Mouse (Mus musculus) hindbrain, embryonic 10.5 days (tissue): ENCODE measurements at regions not wholly inside any gene's neighbourhood (a gene's known extent, or its start where the extent isn't known, plus 50 kb on each side); places are given as distances from the start of the nearest gene placed in this dataset.

Experiments used
- DNase-seq: peaks from one replicate; pipeline ENCODE4 v3.0.0-alpha.2; 2017; ENCODE audit warnings: low spot score
- H3K27ac ChIP-seq: fragments of 300-500 bp; sonication (generic); 2 replicates; pipeline ENCODE4 v1.5.1; 2016; ENCODE audit warnings: mild to moderate bottlenecking, moderate library complexity
- H3K27me3 ChIP-seq: fragments of 300-500 bp; sonication (generic); 2 replicates; pipeline ENCODE4 v1.6.1; 2016; ENCODE audit warnings: mild to moderate bottlenecking; ENCODE audit not compliant: poor library complexity, insufficient read depth, severe bottlenecking
- H3K36me3 ChIP-seq: fragments of 300-500 bp; sonication (generic); 2 replicates; pipeline ENCODE4 v1.6.1; 2016; ENCODE audit warnings: mild to moderate bottlenecking, moderate library complexity
- H3K4me1 ChIP-seq: fragments of 300-500 bp; sonication (generic); replicated peaks from 2 replicates; pipeline ENCODE4 v1.6.1; 2016; ENCODE audit warnings: mild to moderate bottlenecking
- H3K4me3 ChIP-seq: fragments of 300-500 bp; sonication (generic); 2 replicates; pipeline ENCODE4 v1.5.1; 2016; ENCODE audit warnings: mild to moderate bottlenecking, moderate library complexity
- H3K9me3 ChIP-seq: fragments of 300-500 bp; sonication (generic); 2 replicates; pipeline ENCODE4 v1.6.1; 2016; ENCODE audit warnings: mild to moderate bottlenecking, moderate library complexity
- WGBS: fragments of 180-500 bp; shearing (Covaris S2); methylation state at CpG from one replicate; pipeline ENCODE4 v1.1.7; 2016; 5-methylcytosine and 5-hydroxymethylcytosine counted together

GRCm38 (mm10) chr15:27232804-27233203, 233.7 kb upstream of the Ank start:
- Histone ChIP-seq H3K27ac (no peak overlapping the region), H3K4me3 (no peak overlapping the region), H3K36me3 (no peaks in the 10 kb centered on the region), H3K27me3 (no peaks in the 10 kb centered on the region), H3K4me1 (no peaks in the 10 kb centered on the region), H3K9me3 (no peaks in the 10 kb centered on the region)
- no peak for DNase-seq
- 86% methylated on average over 5 of the region's 5 CpGs for WGBS

- no peak overlapping the region for H3K27ac ChIP-seq
- no peak overlapping the region for H3K4me3 ChIP-seq
- H3K27me3 ChIP-seq, result no peaks in the 10 kb centered on the region
- peak; percentile 68 for DNase-seq
- no peaks in the 10 kb centered on the region for H3K36me3 ChIP-seq
- no peaks in the 10 kb centered on the region for H3K9me3 ChIP-seq
- no peaks in the 10 kb centered on the region for H3K4me1 ChIP-seq
- WGBS, result 24% methylated on average over 4 of the region's 4 CpGs
These were observed 231.7 kb upstream of the Ank start for GRCm38 (mm10) chr15:27234770-27235169.

- no peak for DNase-seq
- Histone ChIP-seq H3K9me3 (no peaks in the 10 kb centered on the region), H3K4me3 (no peak overlapping the region), H3K27ac (no peak overlapping the region), H3K27me3 (no peaks in the 10 kb centered on the region), H3K4me1 (no peaks in the 10 kb centered on the region), H3K36me3 (no peaks in the 10 kb centered on the region)
- WGBS, result 100% methylated on average over 1 of the region's 1 CpGs
These were observed 228.2 kb upstream of the Ank start for GRCm38 (mm10) chr15:27238301-27238700.

- no peak for DNase-seq
- Histone ChIP-seq H3K4me1 (no peaks in the 10 kb centered on the region), H3K4me3 (no peak overlapping the region), H3K27ac (no peak overlapping the region), H3K36me3 (no peaks in the 10 kb centered on the region), H3K27me3 (no peaks in the 10 kb centered on the region), H3K9me3 (no peaks in the 10 kb centered on the region)
- WGBS, result 75% methylated on average over 3 of the region's 3 CpGs
These were observed 220.2 kb upstream of the Ank start for GRCm38 (mm10) chr15:27246302-27246701.

GRCm38 (mm10) chr15:27258984-27259853, 207.3 kb upstream of the Ank start:
- no peaks in the 10 kb centered on the region for H3K4me1 ChIP-seq

GRCm38 (mm10) chr15:27259854-27260191, 206.7 kb upstream of the Ank start:
- Histone ChIP-seq H3K36me3 (no peaks in the 10 kb centered on the region), H3K27me3 (no peaks in the 10 kb centered on the region), H3K27ac (no peak overlapping the region), H3K9me3 (no peaks in the 10 kb centered on the region), H3K4me3 (no peak overlapping the region), H3K4me1 (no peaks in the 10 kb centered on the region)
- WGBS, result 88% methylated on average over 2 of the region's 2 CpGs
- no peak for DNase-seq

More at GRCm38 (mm10) chr15:27258984-27259853, 207.3 kb upstream of the Ank start:
- H3K27ac ChIP-seq, result no peak overlapping the region
- WGBS, result 81% methylated on average over 6 of the region's 6 CpGs
- H3K36me3 ChIP-seq, result no peaks in the 10 kb centered on the region
- no peaks in the 10 kb centered on the region for H3K27me3 ChIP-seq
- DNase-seq, result no peak
- no peak overlapping the region for H3K4me3 ChIP-seq
- H3K9me3 ChIP-seq, result no peaks in the 10 kb centered on the region

GRCm38 (mm10) chr15:27270203-27270602, 196.3 kb upstream of the Ank start:
- DNase-seq, result no peak
- WGBS, result 96% methylated on average over 2 of the region's 2 CpGs
- no peak overlapping the region for H3K27ac ChIP-seq

GRCm38 (mm10) chr15:27282279-27282678, 184.2 kb upstream of the Ank start:
- H3K27ac ChIP-seq, result no peak overlapping the region
- no peaks in the 10 kb centered on the region for H3K36me3 ChIP-seq
- H3K4me1 ChIP-seq, result no peaks in the 10 kb centered on the region
- peaks cover 12% of the 10 kb centered on the region; the same call in 1 of the 2 replicates for H3K9me3 ChIP-seq
- no peak overlapping the region for H3K4me3 ChIP-seq
- no peaks in the 10 kb centered on the region for H3K27me3 ChIP-seq
- DNase-seq, result no peak
- WGBS, result 94% methylated on average over 1 of the region's 1 CpGs

More at GRCm38 (mm10) chr15:27270203-27270602, 196.3 kb upstream of the Ank start:
- Histone ChIP-seq H3K36me3 (no peaks in the 10 kb centered on the region), H3K27me3 (no peaks in the 10 kb centered on the region), H3K9me3 (no peaks in the 10 kb centered on the region), H3K4me3 (no peak overlapping the region), H3K4me1 (no peaks in the 10 kb centered on the region)

- no peaks in the 10 kb centered on the region for H3K4me1 ChIP-seq
- H3K36me3 ChIP-seq, result no peaks in the 10 kb centered on the region
- H3K27me3 ChIP-seq, result no peaks in the 10 kb centered on the region
- no peak overlapping the region for H3K4me3 ChIP-seq
- 81% methylated on average over 4 of the region's 4 CpGs for WGBS
- no peak overlapping the region for H3K27ac ChIP-seq
- no peak for DNase-seq
- H3K9me3 ChIP-seq, result no peaks in the 10 kb centered on the region
These were observed 162.6 kb upstream of the Ank start for GRCm38 (mm10) chr15:27303856-27304255.

- Histone ChIP-seq H3K36me3 (no peaks in the 10 kb centered on the region), H3K4me1 (no peaks in the 10 kb centered on the region), H3K27me3 (no peaks in the 10 kb centered on the region), H3K4me3 (no peak overlapping the region), H3K27ac (no peak overlapping the region), H3K9me3 (no peaks in the 10 kb centered on the region)
- 64% methylated on average over 7 of the region's 7 CpGs for WGBS
- DNase-seq, result no peak
These were observed 162.2 kb upstream of the Ank start for GRCm38 (mm10) chr15:27304256-27304655.

- no peaks in the 10 kb centered on the region for H3K4me1 ChIP-seq
- no peak overlapping the region for H3K4me3 ChIP-seq
- H3K27ac ChIP-seq, result no peak overlapping the region
- WGBS, result 94% methylated on average over 4 of the region's 4 CpGs
- no peak for DNase-seq
- no peaks in the 10 kb centered on the region for H3K27me3 ChIP-seq
- H3K36me3 ChIP-seq, result no peaks in the 10 kb centered on the region
- no peaks in the 10 kb centered on the region for H3K9me3 ChIP-seq
These were observed 161.4 kb upstream of the Ank start for GRCm38 (mm10) chr15:27305035-27305434.

- 72% methylated on average over 4 of the region's 4 CpGs for WGBS
- no peak overlapping the region for H3K4me3 ChIP-seq
- no peak for DNase-seq
These were observed 157.8 kb upstream of the Ank start for GRCm38 (mm10) chr15:27308639-27309038.

GRCm38 (mm10) chr15:27315964-27316745, 150.3 kb upstream of the Ank start:
- WGBS, result 51% methylated on average over 4 of the region's 4 CpGs
- DNase-seq, result no peak
- Histone ChIP-seq H3K9me3 (no peaks in the 10 kb centered on the region), H3K27me3 (no peaks in the 10 kb centered on the region), H3K4me1 (no peaks in the 10 kb centered on the region), H3K4me3 (no peak overlapping the region), H3K36me3 (no peaks in the 10 kb centered on the region), H3K27ac (no peak overlapping the region)

More at GRCm38 (mm10) chr15:27308639-27309038, 157.8 kb upstream of the Ank start:
- Histone ChIP-seq H3K9me3 (no peaks in the 10 kb centered on the region), H3K4me1 (no peaks in the 10 kb centered on the region), H3K27me3 (no peaks in the 10 kb centered on the region), H3K36me3 (no peaks in the 10 kb centered on the region), H3K27ac (no peak overlapping the region)
